Comparison of ENCODE assay signal across 12 mouse cellular contexts in the genomic region with DNA sequence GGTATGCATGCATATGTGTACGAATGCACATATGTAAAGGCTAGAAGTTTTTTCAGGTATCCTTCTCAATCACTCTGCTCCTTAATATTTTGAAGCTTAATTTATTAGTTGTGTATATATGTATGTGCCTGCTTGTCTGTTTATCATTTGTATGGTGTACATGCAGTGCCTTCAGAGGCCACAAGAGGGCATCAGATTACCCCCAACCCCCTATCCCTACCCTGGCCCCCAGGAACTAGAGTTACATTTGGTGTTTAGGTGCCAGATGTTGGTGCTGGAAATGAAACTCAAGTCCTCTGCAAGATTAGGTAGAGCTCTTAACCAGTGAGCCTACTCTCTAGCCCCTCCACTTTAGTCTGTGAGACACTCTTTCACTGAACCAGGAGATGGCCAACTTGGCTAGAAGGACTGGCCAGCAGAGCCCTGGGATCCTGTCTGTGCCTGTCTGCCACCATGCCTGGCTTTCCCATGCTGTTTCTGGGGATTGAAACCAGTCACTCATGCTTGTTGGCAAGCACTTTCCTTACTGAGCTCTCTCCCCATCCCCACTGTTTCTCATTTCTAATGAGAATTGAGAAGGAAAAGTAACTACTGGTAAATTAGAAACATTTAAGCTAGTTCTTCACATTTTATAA.
DNase-seq lines count a peak whose midpoint lies in the region; ATAC-seq and TF ChIP-seq lines count a peak whose summit lies in the region.
"Had no signal": no experiment of that assay in that cellular context is flagged by ENCODE, and none has a peak within 500 bp of the region (broad histone marks: within the 10 kb centered on the region; RNA-seq: fewer than 3 reads in every experiment).

No protein-coding gene starts in this region.

- no peaks in the 10 kb centered on the region for H3K4me1 ChIP-seq in cerebellum, adult 2 months (ENCODE audit: control insufficient read depth, insufficient read depth, low read length)
- no peaks in the 10 kb centered on the region for H3K4me1 ChIP-seq in liver, embryonic 11.5 days (replicated peaks; ENCODE audit: control insufficient read depth, insufficient read depth, low read length)
- no peaks in the 10 kb centered on the region for H3K4me1 ChIP-seq in liver, postnatal 0 days (ENCODE audit: insufficient read depth)
- H3K4me1 ChIP-seq: liver, embryonic 15.5 days; neural tube, embryonic 13.5 days had no signal

- H3K27ac ChIP-seq in cerebellum, adult 2 months (ENCODE audit: insufficient read depth, low read length): no peak overlapping the region
- H3K27ac ChIP-seq in liver, embryonic 11.5 days (ENCODE audit: low read depth, low read length): no peak overlapping the region
- no peak overlapping the region for H3K27ac ChIP-seq in liver, postnatal 0 days (ENCODE audit: low read depth)
- H3K27ac ChIP-seq: liver, embryonic 15.5 days; neural tube, embryonic 13.5 days had no signal

- no peak for ATAC-seq in liver, embryonic 11.5 days (replicated peaks; ENCODE audit: low FRiP score)
- ATAC-seq in liver, postnatal 0 days: no peak

- H3K36me3 ChIP-seq in liver, embryonic 11.5 days (ENCODE audit: control insufficient read depth, insufficient read depth, low read length): no peaks in the 10 kb centered on the region
- no peaks in the 10 kb centered on the region for H3K36me3 ChIP-seq in liver, postnatal 0 days (replicated peaks; ENCODE audit: insufficient read depth, low read length)

- H3K9me3 ChIP-seq in liver, embryonic 11.5 days (ENCODE audit: control insufficient read depth, low read length): no peaks in the 10 kb centered on the region
- no peaks in the 10 kb centered on the region for H3K9me3 ChIP-seq in liver, postnatal 0 days (ENCODE audit: low read length)
- H3K9me3 ChIP-seq: liver, embryonic 15.5 days; neural tube, embryonic 13.5 days had no signal

- no peak overlapping the region for H3K4me3 ChIP-seq in cerebellum, adult 2 months (replicated peaks; ENCODE audit: insufficient read depth, low read depth, low read length)
- H3K4me3 ChIP-seq in liver, embryonic 11.5 days (ENCODE audit: low read depth, low read length): no peak overlapping the region
- no peak overlapping the region for H3K4me3 ChIP-seq in liver, postnatal 0 days (ENCODE audit: low read depth, low read length)
- H3K4me3 ChIP-seq: liver, embryonic 15.5 days; neural tube, embryonic 13.5 days had no signal

- no peak for TF ChIP-seq EP300 in liver, postnatal 0 days (IDR thresholded peaks at IDR 0.05; ENCODE audit: low read depth)

- H3K9ac ChIP-seq in liver, embryonic 11.5 days (ENCODE audit: low read depth, low read length): no peak overlapping the region
- no peak overlapping the region for H3K9ac ChIP-seq in liver, postnatal 0 days (replicated peaks)
- H3K9ac ChIP-seq: liver, embryonic 15.5 days; neural tube, embryonic 13.5 days had no signal

- no peaks in the 10 kb centered on the region for H3K27me3 ChIP-seq in cerebellum, adult 2 months (ENCODE audit: control insufficient read depth, insufficient read depth, low read length)
- H3K27me3 ChIP-seq in liver, embryonic 11.5 days (replicated peaks; ENCODE audit: control insufficient read depth, insufficient read depth, low read length): no peaks in the 10 kb centered on the region
- no peaks in the 10 kb centered on the region for H3K27me3 ChIP-seq in liver, postnatal 0 days (ENCODE audit: insufficient read depth, low read length)
- H3K27me3 ChIP-seq: liver, embryonic 15.5 days; neural tube, embryonic 13.5 days had no signal

- intact Hi-C loops in left cerebral cortex, postnatal 25 days (cut with DNase I): no loop called here

- WGBS in cerebellum, adult 2 months: 90% methylated on average over 1 of the region's 1 CpGs
- WGBS in liver, embryonic 11.5 days: 65% methylated on average over 1 of the region's 1 CpGs
- WGBS in liver, postnatal 0 days (ENCODE audit: insufficient replicate concordance): 87% methylated on average over 1 of the region's 1 CpGs

- H3K4me2 ChIP-seq in liver, embryonic 11.5 days: no peak overlapping the region
- no peak overlapping the region for H3K4me2 ChIP-seq in liver, postnatal 0 days (ENCODE audit: low read depth, low read length)
- H3K4me2 ChIP-seq: liver, embryonic 15.5 days; neural tube, embryonic 13.5 days had no signal

- TF ChIP-seq CTCF in cerebellum, adult 2 months (IDR thresholded peaks at IDR 0.05; ENCODE audit: borderline replicate concordance, insufficient read depth, low read depth, low read length): peak; percentile 14; the same call in 1 of the 2 replicates
- TF ChIP-seq CTCF in liver, postnatal 0 days (IDR thresholded peaks at IDR 0.05; ENCODE audit: low read depth): peak; percentile 64

- no peak for DNase-seq in cerebellum, adult 2 months
- DNase-seq in cerebellum, postnatal 36 days: no peak
- DNase-seq in liver (peak; percentile 12), R1 (ENCODE audit: low read depth, low spot score) (peak; percentile 28)
- DNase-seq in liver, embryonic 11.5 days (ENCODE audit: low spot score): no peak
- DNase-seq in liver, postnatal 0 days: no peak
- DNase-seq in right cerebral cortex, adult 2 months (ENCODE audit: low spot score in 2 of 2): no peak
- no peak for DNase-seq in left cerebral cortex, postnatal 25 days (ENCODE audit: low spot score in 2 of 2)
- DNase-seq: cerebellum, adult 11-12 months; kidney, postnatal 10 days had no signal

- TF ChIP-seq POLR2A in cerebellum, adult 2 months (IDR thresholded peaks at IDR 0.05; ENCODE audit: borderline replicate concordance, insufficient read depth, low read length): no peak

Comparison
In these comparisons a context has a peak if more than half of its experiments do, and no peak if none do; other contexts are left out.
1. DNase-seq: peak in liver (single experiment) and R1 (single experiment); none in cerebellum, adult 2 months (0 of 2), cerebellum, postnatal 36 days (0 of 2), liver, embryonic 11.5 days (single experiment), liver, postnatal 0 days (single experiment), right cerebral cortex, adult 2 months (0 of 2) and left cerebral cortex, postnatal 25 days (0 of 2).